Mouse (Mus musculus): ENCODE measurements around the gene Atp10a. TPM values are rescaled to one million over a fixed set of nuclear protein-coding genes. Genes with fewer than 3 reads are reported as not detected.
A peak's percentile ranks its signal among the peaks of the same experiment; 100 is the strongest.

Atp10a gene
- total RNA-seq, 2 experiments from 2014 or later, result 12.4 to 18.5 TPM

GRCm38 (mm10) chr7:58690069-58690923, 34.3 kb downstream of the Atp10a start:
- ATAC-seq (ENCODE audit: poor library complexity, severe bottlenecking), result no peak

- ATAC-seq (ENCODE audit: poor library complexity, severe bottlenecking), result no peak
Measured at GRCm38 (mm10) chr7:58690997-58691596, 35.1 kb downstream of the Atp10a start.

- ATAC-seq (ENCODE audit: poor library complexity, severe bottlenecking), result no peak
Measured at GRCm38 (mm10) chr7:58692704-58693103, 36.7 kb downstream of the Atp10a start.

GRCm38 (mm10) chr7:58693342-58693741, 37.4 kb downstream of the Atp10a start:
- no peak for ATAC-seq (ENCODE audit: poor library complexity, severe bottlenecking)

GRCm38 (mm10) chr7:58695661-58696060, 39.7 kb downstream of the Atp10a start:
- ATAC-seq (ENCODE audit: poor library complexity, severe bottlenecking), result peak; percentile 80

GRCm38 (mm10) chr7:58697092-58697491, 41.1 kb downstream of the Atp10a start:
- peak; percentile 57 for ATAC-seq (ENCODE audit: poor library complexity, severe bottlenecking)

GRCm38 (mm10) chr7:58698738-58699442, 42.9 kb downstream of the Atp10a start:
- no peak for ATAC-seq (ENCODE audit: poor library complexity, severe bottlenecking)

- ATAC-seq (ENCODE audit: poor library complexity, severe bottlenecking), result peak; percentile 30; the same call in 1 of the 2 replicates
Measured at GRCm38 (mm10) chr7:58701311-58701710, 45.3 kb downstream of the Atp10a start.

GRCm38 (mm10) chr7:58705158-58705557, 49.2 kb downstream of the Atp10a start:
- no peak for ATAC-seq (ENCODE audit: poor library complexity, severe bottlenecking)

- ATAC-seq (ENCODE audit: poor library complexity, severe bottlenecking), result no peak
Measured at GRCm38 (mm10) chr7:58709306-58709705, 53.3 kb downstream of the Atp10a start.

GRCm38 (mm10) chr7:58710312-58710711, 54.3 kb downstream of the Atp10a start:
- 0 out of 2 replicates have a peak, but pooled peaks have one; percentile 14 for ATAC-seq (ENCODE audit: poor library complexity, severe bottlenecking)

- ATAC-seq (ENCODE audit: poor library complexity, severe bottlenecking), result peak; percentile 86
Measured at GRCm38 (mm10) chr7:58711811-58712210, 55.8 kb downstream of the Atp10a start.

- ATAC-seq (ENCODE audit: poor library complexity, severe bottlenecking), result no peak
Measured at GRCm38 (mm10) chr7:58715576-58716144, 59.7 kb downstream of the Atp10a start.

- peak; percentile 25 for ATAC-seq (ENCODE audit: poor library complexity, severe bottlenecking)
Measured at GRCm38 (mm10) chr7:58716626-58717025, 60.7 kb downstream of the Atp10a start.

GRCm38 (mm10) chr7:58718556-58718955, 62.6 kb downstream of the Atp10a start:
- ATAC-seq (ENCODE audit: poor library complexity, severe bottlenecking), result no peak

GRCm38 (mm10) chr7:58719218-58719938, 63.4 kb downstream of the Atp10a start:
- no peak for ATAC-seq (ENCODE audit: poor library complexity, severe bottlenecking)

GRCm38 (mm10) chr7:58722250-58722649, 66.3 kb downstream of the Atp10a start:
- ATAC-seq (ENCODE audit: poor library complexity, severe bottlenecking), result no peak

GRCm38 (mm10) chr7:58730201-58730600, 74.2 kb downstream of the Atp10a start:
- ATAC-seq (ENCODE audit: poor library complexity, severe bottlenecking), result peak; percentile 23

- peak; percentile 86 for ATAC-seq (ENCODE audit: poor library complexity, severe bottlenecking)
Measured at GRCm38 (mm10) chr7:58730831-58731230, 74.9 kb downstream of the Atp10a start.

GRCm38 (mm10) chr7:58732406-58732805, 76.4 kb downstream of the Atp10a start:
- no peak for ATAC-seq (ENCODE audit: poor library complexity, severe bottlenecking)

Measured in megakaryocyte, adult 5-6 weeks (primary cell).